Mouse (Mus musculus): ENCODE results near the gene Ppm1k.

DNA sequence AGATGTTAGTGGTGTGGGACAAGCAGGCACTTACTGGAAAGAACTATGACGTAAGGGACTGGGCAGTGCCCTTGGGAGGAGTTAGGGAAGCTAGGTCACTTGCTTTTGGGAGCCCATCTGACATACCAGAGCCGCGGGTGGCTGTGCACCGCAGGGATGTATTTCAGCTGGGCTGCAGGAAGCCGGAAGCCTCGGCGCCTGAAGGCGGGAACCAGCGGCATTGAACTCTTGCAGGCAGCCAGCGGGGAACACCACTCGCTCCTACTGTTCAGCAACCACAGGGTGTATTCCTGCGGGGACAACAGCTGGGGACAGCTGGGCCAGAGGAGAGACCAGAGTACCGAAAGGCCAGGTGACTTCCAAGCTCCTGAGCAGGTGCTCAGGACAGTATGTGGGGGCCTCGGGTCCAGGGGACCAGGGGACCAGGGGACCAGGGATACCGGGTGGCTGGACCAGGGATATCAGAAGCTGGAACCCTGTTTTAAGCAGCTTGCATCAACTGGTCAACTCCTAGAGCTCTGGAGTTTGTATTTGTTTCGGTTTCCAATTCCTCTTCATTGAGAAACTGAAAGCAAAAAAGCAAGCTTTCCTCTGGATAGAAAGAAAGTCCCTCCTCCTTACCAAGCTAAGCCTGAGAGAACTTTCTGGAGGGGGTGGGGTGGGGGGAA, 45.7 kb upstream of the Ppm1k start, which contains the start of gene Herc6:
- TF ChIP-seq POLR2A (IDR thresholded peaks at IDR 0.05; ENCODE audit: control insufficient read depth, extremely low read depth, insufficient read depth, low read length, poor library complexity) (0 out of 2 replicates have a peak, but pooled peaks have one; percentile 33), CTCF (IDR thresholded peaks at IDR 0.05; ENCODE audit: borderline replicate concordance, control insufficient read depth, extremely low read depth, insufficient read depth, low read length, poor library complexity) (no peak; the same call in 1 of the 2 replicates)

Measured in thymus, adult 2 months (tissue).